Mouse (Mus musculus) embryonic facial prominence, embryonic 10.5 days (tissue): ENCODE data around the gene Pfkp. TPM values are rescaled to one million over a fixed set of nuclear protein-coding genes. Genes with fewer than 3 reads are reported as not detected.

Experiments used
- DNase-seq: peaks from one replicate; pipeline ENCODE4 v3.0.0-alpha.2; 2017; ENCODE audit warnings: low spot score
- H3K27ac ChIP-seq: fragments of 300-500 bp; sonication (generic); replicated peaks from 2 replicates; pipeline ENCODE4 v1.5.1; 2016; ENCODE audit warnings: mild to moderate bottlenecking
- H3K27me3 ChIP-seq: fragments of 300-500 bp; sonication (generic); replicated peaks from 2 replicates; pipeline ENCODE4 v1.6.1; 2016; ENCODE audit warnings: low read depth, mild to moderate bottlenecking; ENCODE audit not compliant: poor library complexity, severe bottlenecking
- H3K36me3 ChIP-seq: fragments of 300-500 bp; sonication (generic); replicated peaks from 2 replicates; pipeline ENCODE4 v1.6.1; 2016; ENCODE audit warnings: mild to moderate bottlenecking, moderate library complexity
- H3K4me1 ChIP-seq: fragments of 300-500 bp; sonication (generic); 2 replicates; pipeline ENCODE4 v1.6.1; 2016
- H3K4me3 ChIP-seq: fragments of 300-500 bp; sonication (generic); 2 replicates; pipeline ENCODE4 v1.5.1; 2016; ENCODE audit warnings: mild to moderate bottlenecking, moderate library complexity
- H3K9me3 ChIP-seq: fragments of 300-500 bp; sonication (generic); 2 replicates; pipeline ENCODE4 v1.6.1; 2016; ENCODE audit warnings: mild to moderate bottlenecking
- WGBS: fragments of 180-500 bp; shearing (Covaris S2); methylation state at CpG from one replicate; pipeline ENCODE4 v1.1.7; 2016; 5-methylcytosine and 5-hydroxymethylcytosine counted together
- polyA plus RNA-seq: library from polyadenylated mRNA; unstranded; fragments of >200 nt; fragmentation: Nextera tagmentation; extraction: Ambion mirVana; gene quantifications from 2 replicates; pipeline ENCODE4 v1.2.1, GENCODE M21; 2016

Gene Pfkp
- polyA plus RNA-seq, 1 experiment from 2014 or later: 12.5 TPM

GRCm38 (mm10) chr13:6625942-6626341 lies 22.6 kb downstream of the Pfkp start:
- H3K36me3 ChIP-seq: no peaks in the 10 kb centered on the region
- H3K4me1 ChIP-seq: peaks cover 9% of the 10 kb centered on the region
- no peaks in the 10 kb centered on the region for H3K9me3 ChIP-seq
- H3K27ac ChIP-seq: no peak overlapping the region
- H3K4me3 ChIP-seq: no peak overlapping the region
- WGBS: 82% methylated on average over 3 of the region's 3 CpGs
- DNase-seq: no peak
- no peaks in the 10 kb centered on the region for H3K27me3 ChIP-seq

DNA sequence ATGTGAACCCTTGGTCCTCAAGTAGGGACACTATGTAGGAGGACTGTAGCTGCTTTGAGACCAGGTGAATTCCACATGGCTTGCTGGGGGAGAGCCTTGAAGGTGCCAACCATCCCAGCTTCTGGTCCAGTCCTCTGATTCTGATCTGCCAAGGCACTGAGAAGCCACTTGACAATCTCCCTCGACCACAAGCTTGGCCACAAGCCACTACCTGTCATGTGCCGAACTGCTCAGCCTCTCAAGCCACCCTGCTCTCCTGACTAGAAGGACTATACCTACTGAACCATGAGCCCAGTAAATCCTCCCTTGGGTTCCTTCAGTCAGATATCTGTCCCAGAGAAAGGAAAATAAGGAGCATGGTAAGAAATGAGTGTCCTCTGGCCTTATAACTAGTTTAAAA lies 24.0 kb downstream of the Pfkp start:
- Histone ChIP-seq H3K9me3 (no peaks in the 10 kb centered on the region), H3K27ac (no peak overlapping the region), H3K4me3 (no peak overlapping the region), H3K36me3 (no peaks in the 10 kb centered on the region), H3K27me3 (no peaks in the 10 kb centered on the region), H3K4me1 (peaks cover 4% of the 10 kb centered on the region)
- DNase-seq: no peak
- 85% methylated on average over 2 of the region's 2 CpGs for WGBS

- no peaks in the 10 kb centered on the region for H3K4me1 ChIP-seq
- H3K27me3 ChIP-seq: no peaks in the 10 kb centered on the region
- DNase-seq: no peak
- H3K27ac ChIP-seq: no peak overlapping the region
- WGBS: 91% methylated on average over 4 of the region's 4 CpGs
- no peaks in the 10 kb centered on the region for H3K9me3 ChIP-seq
- H3K4me3 ChIP-seq: no peak overlapping the region
- H3K36me3 ChIP-seq: no peaks in the 10 kb centered on the region
Observed at GRCm38 (mm10) chr13:6624121-6624520, 24.5 kb downstream of the Pfkp start.

DNA sequence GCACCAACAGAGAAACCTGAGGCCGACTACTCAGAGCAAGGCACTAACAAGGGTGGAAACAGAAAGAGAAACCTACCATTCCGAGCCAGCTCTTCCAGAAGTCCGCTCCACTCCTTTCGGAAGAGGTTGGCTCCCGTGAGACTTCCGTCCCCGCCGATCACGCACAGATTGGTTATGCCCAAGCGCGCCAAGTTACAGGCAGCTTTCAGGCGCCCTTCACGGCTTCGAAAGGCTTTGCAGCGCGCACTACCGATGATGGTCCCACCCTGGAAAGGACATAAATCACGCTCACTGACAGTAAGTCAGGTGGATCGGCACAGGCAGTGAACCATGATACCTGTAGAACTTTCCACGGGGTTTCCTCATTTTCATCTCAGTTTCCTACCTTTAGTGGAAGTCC lies 26.7 kb downstream of the Pfkp start:
- H3K27ac ChIP-seq: no peak overlapping the region
- H3K36me3 ChIP-seq: no peaks in the 10 kb centered on the region
- H3K27me3 ChIP-seq: no peaks in the 10 kb centered on the region
- H3K4me1 ChIP-seq: no peaks in the 10 kb centered on the region
- no peak overlapping the region for H3K4me3 ChIP-seq
- DNase-seq: no peak
- H3K9me3 ChIP-seq: no peaks in the 10 kb centered on the region
- WGBS: 96% methylated on average over 20 of the region's 20 CpGs

DNA sequence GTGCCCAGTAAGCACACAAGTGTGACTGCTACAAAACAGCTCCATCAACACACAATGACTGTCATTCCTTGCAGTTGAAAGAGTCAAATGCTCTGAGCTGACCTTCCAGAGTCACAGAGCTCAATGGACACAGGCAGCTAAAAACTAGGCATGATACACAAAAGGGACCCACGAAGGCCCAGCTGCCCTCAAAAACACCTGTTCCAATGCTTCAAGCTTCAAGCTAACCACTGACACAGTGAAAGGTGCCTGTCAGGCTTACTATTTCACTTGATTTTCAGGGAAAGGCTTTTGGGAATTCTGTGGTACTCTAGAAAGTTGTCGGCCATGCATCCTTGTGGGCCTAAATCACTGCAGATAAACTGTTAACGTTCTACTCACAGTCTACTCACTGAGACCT lies 28.3 kb downstream of the Pfkp start:
- Histone ChIP-seq H3K9me3 (no peaks in the 10 kb centered on the region), H3K27me3 (no peaks in the 10 kb centered on the region), H3K27ac (no peak overlapping the region), H3K36me3 (no peaks in the 10 kb centered on the region), H3K4me3 (no peak overlapping the region), H3K4me1 (no peaks in the 10 kb centered on the region)
- WGBS: 88% methylated on average over 3 of the region's 3 CpGs
- DNase-seq: no peak

- no peak for DNase-seq
- no peaks in the 10 kb centered on the region for H3K4me1 ChIP-seq
- H3K27ac ChIP-seq: no peak overlapping the region
- WGBS: 92% methylated on average over 3 of the region's 3 CpGs
- no peaks in the 10 kb centered on the region for H3K27me3 ChIP-seq
- no peaks in the 10 kb centered on the region for H3K36me3 ChIP-seq
- no peak overlapping the region for H3K4me3 ChIP-seq
- H3K9me3 ChIP-seq: no peaks in the 10 kb centered on the region
Observed at GRCm38 (mm10) chr13:6618711-6619110, 29.9 kb downstream of the Pfkp start.

- Histone ChIP-seq H3K4me1 (no peaks in the 10 kb centered on the region), H3K27me3 (no peaks in the 10 kb centered on the region), H3K36me3 (no peaks in the 10 kb centered on the region), H3K9me3 (no peaks in the 10 kb centered on the region), H3K27ac (no peak overlapping the region), H3K4me3 (no peak overlapping the region)
- 92% methylated on average over 5 of the region's 5 CpGs for WGBS
- no peak for DNase-seq
Observed at GRCm38 (mm10) chr13:6613690-6614445, 34.7 kb downstream of the Pfkp start.

DNA sequence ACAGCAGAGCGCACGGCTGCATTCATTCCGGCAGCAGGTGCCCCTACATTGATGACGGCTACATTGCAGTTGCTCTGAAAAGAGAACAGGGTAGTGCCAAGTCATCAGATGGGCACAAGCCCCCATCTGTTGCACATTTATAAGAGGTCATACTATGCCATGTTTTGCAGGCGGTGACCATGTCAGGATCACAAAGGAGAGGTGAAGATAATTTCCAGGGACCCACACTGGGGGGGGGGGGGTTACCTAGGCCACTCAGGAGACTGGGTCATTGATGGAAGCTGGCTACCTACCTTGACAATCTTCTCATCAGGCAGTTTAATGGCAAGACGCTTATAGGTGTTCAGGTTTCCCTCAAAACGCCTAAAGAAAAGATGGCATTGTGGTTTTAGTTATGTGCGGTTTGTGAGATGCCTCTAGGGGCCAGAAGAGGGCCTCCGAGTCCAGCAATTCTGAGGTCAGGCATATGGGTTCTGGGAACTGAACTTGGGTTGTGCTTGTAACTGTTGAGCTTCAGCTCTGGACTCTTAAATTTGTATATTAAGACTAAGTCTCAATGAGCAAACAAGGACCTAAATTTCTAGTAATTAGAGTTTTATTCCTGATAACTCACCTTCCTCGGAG lies 45.7 kb downstream of the Pfkp start:
- H3K4me1 ChIP-seq: no peaks in the 10 kb centered on the region
- no peaks in the 10 kb centered on the region for H3K36me3 ChIP-seq
- H3K27me3 ChIP-seq: no peaks in the 10 kb centered on the region
- no peak overlapping the region for H3K4me3 ChIP-seq
- H3K9me3 ChIP-seq: no peaks in the 10 kb centered on the region
- no peak overlapping the region for H3K27ac ChIP-seq
- DNase-seq: no peak
- 84% methylated on average over 10 of the region's 10 CpGs for WGBS

DNA sequence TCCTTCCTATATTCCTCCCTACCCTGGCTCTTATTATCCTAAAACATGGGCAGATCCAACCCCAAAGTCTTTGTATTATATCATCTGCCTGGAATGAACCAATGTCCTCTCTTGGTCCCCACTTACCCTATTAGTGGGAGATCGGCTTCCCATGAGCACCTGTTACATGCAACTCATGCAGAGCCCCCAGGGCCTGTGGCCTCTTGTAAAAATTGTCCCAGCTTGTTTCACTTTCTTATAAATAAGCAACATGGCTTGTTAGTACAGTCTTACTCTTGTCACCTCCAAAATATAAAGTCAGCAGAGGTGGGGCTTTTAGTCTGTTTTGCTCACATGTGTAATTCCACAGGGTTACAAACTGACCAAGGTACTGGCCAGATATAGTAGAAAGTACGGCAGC lies 46.9 kb downstream of the Pfkp start:
- Histone ChIP-seq H3K9me3 (no peaks in the 10 kb centered on the region), H3K4me3 (no peak overlapping the region), H3K36me3 (no peaks in the 10 kb centered on the region), H3K4me1 (no peaks in the 10 kb centered on the region), H3K27me3 (no peaks in the 10 kb centered on the region), H3K27ac (no peak overlapping the region)
- WGBS: 89% methylated on average over 2 of the region's 2 CpGs
- no peak for DNase-seq

GRCm38 (mm10) chr13:6600626-6601025 lies 48.0 kb downstream of the Pfkp start:
- H3K27ac ChIP-seq: no peak overlapping the region
- no peaks in the 10 kb centered on the region for H3K27me3 ChIP-seq
- 89% methylated on average over 8 of the region's 8 CpGs for WGBS

DNA sequence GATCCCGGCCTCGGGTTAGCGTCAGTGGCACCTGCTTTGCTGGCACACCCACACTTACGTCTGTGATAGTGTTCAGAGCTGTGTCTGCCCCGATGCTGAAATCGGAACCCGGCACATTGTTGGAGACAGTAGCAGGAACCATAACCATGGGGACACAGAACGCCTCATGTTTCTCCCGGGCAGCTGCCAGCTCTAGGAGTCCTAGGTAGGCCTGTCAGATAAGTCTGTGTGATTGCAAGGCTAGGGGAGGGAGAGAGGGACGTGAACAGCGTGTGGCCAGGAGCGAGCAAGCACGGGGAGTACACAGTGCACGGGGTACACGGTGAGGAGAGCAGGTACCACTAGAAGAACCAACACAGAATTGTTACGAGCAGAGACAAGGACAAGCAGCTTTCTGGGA lies 50.8 kb downstream of the Pfkp start:
- 93% methylated on average over 16 of the region's 16 CpGs for WGBS
- no peaks in the 10 kb centered on the region for H3K27me3 ChIP-seq
- no peak for DNase-seq
- H3K27ac ChIP-seq: no peak overlapping the region
- no peak overlapping the region for H3K4me3 ChIP-seq
- no peaks in the 10 kb centered on the region for H3K36me3 ChIP-seq
- no peaks in the 10 kb centered on the region for H3K9me3 ChIP-seq
- no peaks in the 10 kb centered on the region for H3K4me1 ChIP-seq

More at GRCm38 (mm10) chr13:6600626-6601025, 48.0 kb downstream of the Pfkp start:
- no peak for DNase-seq
- Histone ChIP-seq H3K4me3 (no peak overlapping the region), H3K36me3 (no peaks in the 10 kb centered on the region), H3K9me3 (no peaks in the 10 kb centered on the region), H3K4me1 (no peaks in the 10 kb centered on the region)

- Histone ChIP-seq H3K36me3 (no peaks in the 10 kb centered on the region), H3K4me1 (peaks cover 4% of the 10 kb centered on the region; the same call in 1 of the 2 replicates), H3K27ac (no peak overlapping the region), H3K4me3 (no peak overlapping the region), H3K27me3 (no peaks in the 10 kb centered on the region), H3K9me3 (no peaks in the 10 kb centered on the region)
- 90% methylated on average over 4 of the region's 4 CpGs for WGBS
- DNase-seq: no peak
Observed at GRCm38 (mm10) chr13:6595403-6595802, 53.2 kb downstream of the Pfkp start.

- no peaks in the 10 kb centered on the region for H3K9me3 ChIP-seq
Observed at GRCm38 (mm10) chr13:6590846-6591245, 57.7 kb downstream of the Pfkp start.

More at GRCm38 (mm10) chr13:6590846-6591245, 57.7 kb downstream of the Pfkp start:
- Histone ChIP-seq H3K36me3 (no peaks in the 10 kb centered on the region), H3K4me3 (no peak overlapping the region), H3K27me3 (no peaks in the 10 kb centered on the region), H3K4me1 (peaks cover 4% of the 10 kb centered on the region; the same call in 1 of the 2 replicates), H3K27ac (no peak overlapping the region)
- no peak for DNase-seq
- WGBS: 67% methylated on average over 3 of the region's 3 CpGs
